Mouse (Mus musculus) cerebellum, adult 11 months (tissue): Measurements from ENCODE around the gene Gm45140.
A peak's percentile ranks its signal among the peaks of the same experiment; 100 is the strongest.

Source experiments
- DNase-seq: peaks from one replicate; pipeline ENCODE4 v3.0.0; 2022

Gm45140 gene

GRCm38 (mm10) chr6:87835695-87836094 lies at the start of gene Gm45140:
TSS of gene Gm45140 (minus strand) at chr6:87835795.
- DNase-seq: no peak

- no peak for DNase-seq
Measured at GRCm38 (mm10) chr6:87882816-87883215, 47.2 kb upstream of the Gm45140 start.

DNA sequence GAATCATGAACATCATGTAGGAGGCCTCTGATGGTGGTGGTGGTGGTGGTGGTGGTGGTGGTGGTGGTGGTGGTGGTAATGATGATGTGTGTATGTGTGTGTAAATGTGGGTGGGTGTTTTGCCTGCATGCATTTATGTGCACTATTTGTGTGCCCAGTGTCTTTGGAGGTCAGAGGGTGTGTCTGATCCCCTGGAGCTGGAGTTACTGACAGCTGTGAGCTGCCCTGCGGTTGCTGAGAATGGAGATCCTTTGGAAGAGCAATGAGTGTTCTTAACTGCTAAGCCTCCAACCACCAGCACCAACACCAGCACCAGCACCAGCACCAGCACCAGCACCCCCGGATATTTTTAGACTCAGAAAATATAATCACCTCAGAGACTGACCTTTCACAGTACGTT lies 46.6 kb upstream of the Gm45140 start:
- DNase-seq: no peak

- no peak for DNase-seq
Measured at GRCm38 (mm10) chr6:87879628-87880027, 44.0 kb upstream of the Gm45140 start.

DNA sequence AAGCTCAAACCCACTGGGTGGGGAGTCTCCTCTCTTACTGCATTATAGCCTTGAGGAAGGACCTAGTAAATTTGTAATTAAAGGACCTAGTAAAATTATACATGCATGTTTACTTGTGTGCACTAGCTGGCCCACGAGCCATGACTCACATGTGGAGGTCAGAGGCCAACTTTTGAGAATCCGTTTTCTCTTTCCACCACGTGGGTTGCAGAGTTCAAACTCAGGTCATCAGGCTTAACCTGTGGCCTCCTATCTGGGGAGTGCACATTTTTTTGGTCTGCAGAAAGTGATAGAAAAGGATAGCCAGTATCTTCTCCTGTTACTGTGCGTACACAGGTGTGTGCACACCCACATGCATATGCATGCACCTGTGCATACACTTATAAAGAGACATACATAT lies 43.4 kb upstream of the Gm45140 start:
- DNase-seq: no peak

GRCm38 (mm10) chr6:87876068-87876643 lies 40.6 kb upstream of the Gm45140 start:
- DNase-seq: no peak

GRCm38 (mm10) chr6:87875562-87875961 lies 40.0 kb upstream of the Gm45140 start:
- DNase-seq: no peak

DNA sequence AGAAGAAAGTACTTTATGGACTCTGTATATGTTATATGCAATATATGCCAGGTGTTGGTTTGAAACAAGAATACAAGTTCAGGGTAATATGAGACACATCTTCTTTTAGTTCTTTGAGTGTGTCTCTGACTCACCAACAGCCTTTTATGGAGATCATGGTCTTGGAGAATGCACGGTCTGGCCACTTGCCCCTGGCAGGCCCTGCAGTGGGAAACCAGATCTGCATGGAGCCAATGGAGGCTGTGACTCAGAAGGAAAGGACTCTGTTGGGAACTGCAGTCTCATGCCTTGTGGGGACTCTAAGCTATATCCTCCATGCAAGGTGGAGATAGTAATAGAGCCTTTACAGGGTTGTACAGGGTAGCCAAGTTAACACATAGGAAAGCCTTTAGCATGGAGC lies 39.5 kb upstream of the Gm45140 start:
- DNase-seq: no peak

GRCm38 (mm10) chr6:87873963-87874362 lies 38.4 kb upstream of the Gm45140 start:
- DNase-seq: no peak

DNA sequence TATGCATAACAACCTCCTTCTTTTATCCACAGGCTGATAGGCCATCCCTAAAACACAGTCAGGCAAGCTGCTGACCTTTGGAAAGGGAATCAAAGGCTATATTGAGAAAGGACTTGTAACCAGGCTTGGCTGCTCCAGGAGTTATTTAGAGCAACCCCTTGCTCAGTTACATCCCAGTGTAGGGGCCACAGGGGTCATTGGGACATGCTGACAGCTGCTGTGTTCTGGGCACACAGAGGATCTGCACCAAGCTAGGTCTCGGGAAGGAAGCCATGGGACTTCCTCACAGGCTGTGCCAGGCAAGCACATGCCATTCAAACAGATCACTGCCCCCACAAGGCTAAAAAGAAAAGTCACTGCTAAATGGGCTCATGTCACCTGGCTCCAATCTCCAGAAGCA lies 37.5 kb upstream of the Gm45140 start:
- DNase-seq: no peak

GRCm38 (mm10) chr6:87871240-87871639 lies 35.6 kb upstream of the Gm45140 start:
- no peak for DNase-seq

DNA sequence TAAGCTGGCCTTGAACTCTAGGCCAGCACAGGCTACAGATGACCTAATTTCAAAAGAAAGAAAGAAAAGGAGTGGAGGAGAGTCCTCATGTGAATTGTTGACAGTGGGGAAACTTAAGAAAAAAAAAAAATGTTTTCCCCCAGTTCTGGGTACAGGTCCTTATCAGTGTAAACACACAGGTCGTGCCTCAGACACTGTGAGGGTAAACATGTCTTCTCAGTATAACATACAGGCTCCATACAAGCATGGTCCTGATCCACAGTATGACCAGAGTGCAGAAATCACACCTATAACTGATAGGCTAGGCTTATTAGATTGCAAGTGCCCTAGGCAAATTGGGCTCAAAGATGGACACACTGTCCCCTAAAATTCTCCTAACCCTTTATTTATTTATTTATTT lies 34.8 kb upstream of the Gm45140 start:
- DNase-seq: no peak

DNA sequence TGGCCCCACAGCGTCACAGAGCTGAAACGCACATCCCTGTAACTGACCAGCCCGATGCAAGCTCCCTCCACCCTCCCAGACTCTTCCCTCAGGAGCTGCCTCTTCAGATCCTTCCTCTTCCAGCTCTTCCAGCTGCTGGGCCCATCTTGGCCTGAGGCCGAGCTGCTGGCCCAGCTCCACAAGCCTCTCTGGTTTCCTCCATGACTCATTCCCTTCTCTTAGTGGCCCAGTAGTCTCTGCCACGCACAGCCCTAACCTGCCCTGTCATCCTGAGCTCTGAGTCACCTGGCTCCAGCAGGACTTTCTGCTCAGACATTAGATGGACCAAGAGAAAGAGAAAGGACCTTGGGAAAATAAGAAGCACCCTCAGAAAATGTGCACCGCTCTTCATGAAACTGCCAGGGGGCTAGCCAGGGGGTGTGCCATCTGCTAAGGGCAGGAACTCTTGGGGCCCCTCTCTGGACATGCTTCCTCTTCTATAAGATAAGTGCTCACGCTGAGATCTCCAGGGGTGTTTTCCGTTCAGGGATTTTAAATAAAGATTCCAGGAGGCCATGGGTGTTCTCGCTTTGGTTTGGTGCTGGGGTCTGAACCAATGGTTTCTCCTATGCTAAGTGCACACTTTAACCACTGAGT lies 33.4 kb upstream of the Gm45140 start:
- no peak for DNase-seq

DNA sequence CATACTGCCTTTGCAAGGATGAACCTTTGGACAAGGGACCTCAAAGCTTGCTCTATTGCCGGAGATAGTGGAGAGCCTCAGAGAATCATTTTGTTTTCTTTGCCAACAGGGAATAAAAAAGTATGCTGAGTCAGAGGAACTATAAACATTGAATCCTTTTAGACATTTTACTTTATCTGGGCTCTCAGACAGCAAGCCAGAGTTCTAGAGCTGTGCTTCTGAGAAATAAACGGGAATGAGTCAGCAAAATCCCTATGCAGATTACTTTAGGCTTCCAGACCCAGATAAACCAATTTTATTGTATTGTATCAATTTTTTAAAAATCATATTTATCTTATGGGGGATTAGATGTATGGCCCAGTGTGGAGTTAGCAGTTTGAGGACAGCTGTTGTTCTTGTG lies 31.7 kb upstream of the Gm45140 start:
- no peak for DNase-seq

DNA sequence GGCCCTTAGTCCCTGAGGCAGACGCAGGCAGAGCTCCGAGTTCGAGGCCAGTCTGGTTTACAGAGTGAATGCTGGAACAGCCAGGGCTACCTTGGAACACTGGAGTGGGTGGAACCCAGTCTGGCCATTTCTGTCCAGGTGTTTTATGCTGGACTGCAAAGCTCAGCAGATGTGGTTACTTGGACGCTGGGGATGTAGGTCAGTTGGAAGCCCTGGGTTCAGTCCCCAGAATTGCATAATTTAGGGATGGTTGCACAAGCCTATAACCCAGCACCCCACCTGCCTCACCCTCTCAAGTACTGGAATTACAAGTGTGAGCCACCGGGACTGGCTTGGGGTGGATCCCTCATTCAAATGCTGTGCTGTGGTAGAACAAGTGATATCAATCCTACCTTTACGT lies 30.6 kb upstream of the Gm45140 start:
- DNase-seq: no peak

- no peak for DNase-seq
Measured at GRCm38 (mm10) chr6:87857071-87857470, 21.5 kb upstream of the Gm45140 start.

DNA sequence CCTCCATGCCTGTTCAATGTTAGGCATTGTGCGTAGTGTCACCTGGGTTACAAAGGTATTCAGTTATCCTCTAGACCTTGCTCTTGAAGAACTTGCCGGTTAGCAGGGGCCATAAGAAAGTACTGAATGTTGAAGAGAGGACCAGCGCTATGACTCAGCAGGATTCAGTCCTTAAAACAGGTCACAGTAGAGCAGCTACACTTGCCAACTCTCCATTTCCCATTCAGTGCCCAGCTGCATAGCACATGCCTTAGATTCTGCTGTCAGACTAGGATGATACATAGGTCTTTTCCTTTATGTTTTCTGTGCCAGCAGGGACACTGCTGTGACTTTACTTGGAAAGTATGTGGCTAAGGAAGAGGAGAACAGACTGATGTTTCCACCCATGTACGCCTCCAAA lies 17.9 kb upstream of the Gm45140 start:
- DNase-seq: no peak

DNA sequence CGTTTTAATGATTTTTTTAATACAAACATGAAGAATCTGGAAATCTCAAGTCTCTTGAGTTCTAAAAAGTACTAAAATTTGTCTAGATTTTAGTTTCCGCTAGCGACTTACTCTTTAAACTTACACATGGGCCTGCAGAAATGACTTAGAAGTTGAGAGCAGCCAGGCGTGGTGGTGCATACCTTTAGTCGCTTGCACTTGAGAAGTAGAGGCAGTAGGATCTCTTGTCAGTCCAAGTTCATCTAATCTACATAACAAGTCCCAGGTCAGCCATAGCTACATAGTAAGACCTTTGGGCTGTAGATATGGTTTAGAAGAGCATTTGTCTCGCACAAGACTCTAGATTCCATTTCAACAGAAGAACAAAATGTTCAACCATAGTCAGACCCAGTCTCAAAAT lies 16.3 kb upstream of the Gm45140 start:
- no peak for DNase-seq

DNA sequence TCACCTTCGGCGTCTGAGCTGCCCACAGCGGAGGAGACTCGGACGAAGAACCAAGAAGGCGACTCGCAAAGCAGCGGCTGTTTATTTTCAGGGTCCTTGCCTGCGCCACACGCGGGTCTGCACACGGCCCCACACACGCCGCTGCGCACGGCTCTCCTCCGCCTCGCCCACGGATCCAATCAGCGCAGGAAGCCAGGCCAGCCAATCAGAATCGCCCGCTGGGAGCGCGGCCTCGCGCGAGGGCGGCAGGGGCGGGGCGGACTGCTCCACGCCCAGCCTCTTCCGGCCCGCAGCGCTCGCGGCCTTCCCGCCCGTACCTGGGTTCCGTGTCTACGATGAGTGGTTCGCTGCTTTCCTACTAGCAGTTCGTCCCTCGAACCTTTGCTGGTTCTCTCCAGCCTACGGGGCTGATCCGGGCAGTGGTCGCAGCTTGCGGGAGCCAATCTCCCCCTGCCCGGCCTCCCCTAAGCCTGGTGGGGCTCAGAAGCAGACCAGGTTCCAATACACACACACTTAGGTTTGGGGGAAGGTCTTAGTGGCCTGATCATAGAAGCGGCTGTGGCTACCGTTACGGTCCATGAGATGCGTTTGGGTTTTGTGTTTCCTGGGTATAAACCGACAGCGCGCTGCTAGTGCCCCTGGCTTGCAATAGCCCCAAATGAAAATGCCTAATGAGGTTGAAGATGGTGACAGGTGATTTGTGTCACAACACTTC lies 15.5 kb upstream of the Gm45140 start, which contains the start of gene Cnbp:
Gene Cnbp (minus strand): TSS at position 207 of the 715 bp plus-strand sequence.
- DNase-seq: peak; percentile 97

DNA sequence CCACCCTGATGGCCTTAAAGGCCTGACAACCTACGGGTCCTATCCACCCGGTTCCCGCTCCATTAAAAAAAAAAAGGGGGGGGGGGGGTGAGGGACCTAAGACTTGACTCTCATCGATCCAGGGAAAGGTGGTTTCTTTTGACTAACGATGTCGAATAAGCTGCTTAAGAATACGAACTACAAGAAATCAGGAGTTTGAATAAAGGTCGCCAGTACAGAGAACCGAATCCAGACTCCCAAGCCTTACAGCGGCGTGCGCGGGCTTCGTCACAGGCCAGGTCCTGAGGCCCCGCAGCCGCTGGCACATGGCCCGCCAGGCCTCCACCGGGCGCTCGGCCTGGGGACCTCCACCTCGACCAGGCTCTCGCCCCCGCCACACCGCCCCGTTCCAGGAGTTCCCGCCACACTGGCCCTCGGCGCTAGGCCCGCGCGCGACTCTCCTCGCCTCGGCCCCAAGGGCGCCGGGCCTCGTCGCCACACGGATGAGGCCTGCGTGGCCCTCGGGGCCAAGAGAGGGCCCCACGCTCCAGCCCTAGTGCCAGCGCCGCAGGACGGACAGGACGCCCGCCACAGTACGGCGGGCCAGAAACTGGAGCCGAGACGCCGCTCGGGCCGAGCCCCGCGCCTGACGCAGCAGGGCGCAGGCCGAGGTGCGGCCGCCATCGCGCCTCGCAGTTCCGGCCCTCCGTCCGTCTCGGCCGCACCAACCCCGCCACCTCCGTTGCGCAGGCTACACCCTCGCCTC lies 14.7 kb upstream of the Gm45140 start:
- peak; percentile 69 for DNase-seq

- DNase-seq: no peak
Measured at GRCm38 (mm10) chr6:87849780-87850154, 14.2 kb upstream of the Gm45140 start.

- DNase-seq: no peak
Measured at GRCm38 (mm10) chr6:87846813-87847212, 11.2 kb upstream of the Gm45140 start.

- DNase-seq: peak; percentile 52
Measured at GRCm38 (mm10) chr6:87845031-87845695, 9.6 kb upstream of the Gm45140 start.
